Mouse (Mus musculus): ENCODE results near the gene Cep95. TPM values are rescaled to one million over a fixed set of nuclear protein-coding genes. Genes with fewer than 3 reads are reported as not detected.
"Not testable (repeated sequence)": the region's sequence is repeated elsewhere in the genome, so short reads cannot be mapped to it uniquely, and the experiment has no call there.

Cep95 gene
- polyA plus RNA-seq (2015; fragmentation: Nextera tagmentation; extraction: Ambion mirVana): 11.5 and 13.7 TPM in 2 replicates

GRCm38 (mm10) chr11:106788775-106789459 lies at the start of gene Cep95, which contains the start of gene Ddx5:
Gene Cep95, plus strand, starts transcription at chr11:106789252.
Gene Ddx5, minus strand, starts transcription at chr11:106789185.
- Histone ChIP-seq H3K4me3 (peak within 1 kb of the TSS; percentile 96), H3K9ac (peak within 1 kb of the TSS; percentile 99), H3K36me3 (peaks cover 56% of the 10 kb centered on the region), H3K27me3 (replicated peaks) (no peaks in the 10 kb centered on the region), H3K4me1 (peaks cover 39% of the 10 kb centered on the region), H3K9me3 (no peaks in the 10 kb centered on the region), H3K4me2 (peak within 1 kb of the TSS; percentile 93), H3K27ac (replicated peaks) (peak within 1 kb of the TSS; percentile 100)
- ATAC-seq (ENCODE audit: extremely low read depth, insufficient number of reproducible peaks, low FRiP score, low TSS enrichment): peak; percentile 87
- WGBS: under 1% methylated on average over 58 of the region's 58 CpGs

GRCm38 (mm10) chr11:106740724-106741123 lies 48.3 kb upstream of the Cep95 start:
- H3K4me1 ChIP-seq: peaks cover 14% of the 10 kb centered on the region
- H3K27me3 ChIP-seq (replicated peaks); H3K4me3 ChIP-seq; H3K27ac ChIP-seq (replicated peaks); H3K9me3 ChIP-seq; H3K9ac ChIP-seq; H3K36me3 ChIP-seq; ATAC-seq (ENCODE audit: extremely low read depth, insufficient number of reproducible peaks, low FRiP score, low TSS enrichment); H3K4me2 ChIP-seq: not testable (repeated sequence)
- WGBS: 93% methylated on average over 6 of the region's 8 CpGs

- H3K4me2 ChIP-seq: no peak overlapping the region
- peaks cover 2% of the 10 kb centered on the region; the same call in 1 of the 2 replicates for H3K9me3 ChIP-seq
- no peak overlapping the region for H3K4me3 ChIP-seq
- H3K27ac ChIP-seq (replicated peaks): no peak overlapping the region
- no peaks in the 10 kb centered on the region for H3K36me3 ChIP-seq
- H3K4me1 ChIP-seq: peaks cover 14% of the 10 kb centered on the region
- 75% methylated on average over 6 of the region's 6 CpGs for WGBS
- H3K27me3 ChIP-seq (replicated peaks): no peaks in the 10 kb centered on the region
- no peak for ATAC-seq (ENCODE audit: extremely low read depth, insufficient number of reproducible peaks, low FRiP score, low TSS enrichment)
- no peak overlapping the region for H3K9ac ChIP-seq
Observed at GRCm38 (mm10) chr11:106741232-106741631, 47.8 kb upstream of the Cep95 start.

GRCm38 (mm10) chr11:106741826-106742225 lies 47.2 kb upstream of the Cep95 start:
- no peak for ATAC-seq (ENCODE audit: extremely low read depth, insufficient number of reproducible peaks, low FRiP score, low TSS enrichment)
- Histone ChIP-seq H3K4me3 (no peak overlapping the region), H3K27me3 (replicated peaks) (no peaks in the 10 kb centered on the region), H3K36me3 (no peaks in the 10 kb centered on the region), H3K4me1 (peaks cover 9% of the 10 kb centered on the region), H3K9me3 (peaks cover 4% of the 10 kb centered on the region; the same call in 1 of the 2 replicates), H3K27ac (replicated peaks) (no peak overlapping the region), H3K4me2 (no peak overlapping the region), H3K9ac (no peak overlapping the region)
- WGBS: 81% methylated on average over 3 of the region's 3 CpGs

GRCm38 (mm10) chr11:106742388-106742841 lies 46.6 kb upstream of the Cep95 start:
- Histone ChIP-seq H3K9ac (no peak overlapping the region), H3K4me1 (peaks cover 3% of the 10 kb centered on the region), H3K36me3 (no peaks in the 10 kb centered on the region), H3K9me3 (peaks cover 4% of the 10 kb centered on the region; the same call in 1 of the 2 replicates), H3K4me3 (no peak overlapping the region), H3K27ac (replicated peaks) (no peak overlapping the region), H3K4me2 (no peak overlapping the region), H3K27me3 (replicated peaks) (no peaks in the 10 kb centered on the region)
- no peak for ATAC-seq (ENCODE audit: extremely low read depth, insufficient number of reproducible peaks, low FRiP score, low TSS enrichment)
- 34% methylated on average over 6 of the region's 6 CpGs for WGBS

- Histone ChIP-seq H3K9ac (no peak overlapping the region), H3K36me3 (no peaks in the 10 kb centered on the region), H3K4me1 (no peaks in the 10 kb centered on the region), H3K27ac (replicated peaks) (no peak overlapping the region), H3K27me3 (replicated peaks) (no peaks in the 10 kb centered on the region), H3K4me3 (no peak overlapping the region), H3K9me3 (peaks cover 8% of the 10 kb centered on the region; the same call in 1 of the 2 replicates), H3K4me2 (no peak overlapping the region)
- WGBS: 85% methylated on average over 5 of the region's 5 CpGs
- no peak for ATAC-seq (ENCODE audit: extremely low read depth, insufficient number of reproducible peaks, low FRiP score, low TSS enrichment)
Observed at GRCm38 (mm10) chr11:106744949-106745348, 44.1 kb upstream of the Cep95 start.

GRCm38 (mm10) chr11:106749557-106750120 lies 39.4 kb upstream of the Cep95 start:
- not testable (repeated sequence) for H3K4me1 ChIP-seq; H3K27ac ChIP-seq (replicated peaks); H3K9me3 ChIP-seq; H3K27me3 ChIP-seq (replicated peaks); H3K4me2 ChIP-seq; ATAC-seq (ENCODE audit: extremely low read depth, insufficient number of reproducible peaks, low FRiP score, low TSS enrichment); H3K9ac ChIP-seq; H3K36me3 ChIP-seq; H3K4me3 ChIP-seq
- WGBS: 87% methylated on average over 7 of the region's 7 CpGs

GRCm38 (mm10) chr11:106750121-106750751 lies 38.8 kb upstream of the Cep95 start, which contains the start of gene Pecam1:
Gene Pecam1, minus strand, starts transcription at chr11:106750628.
- H3K9me3 ChIP-seq: peaks cover 8% of the 10 kb centered on the region; the same call in 1 of the 2 replicates
- no peaks in the 10 kb centered on the region for H3K36me3 ChIP-seq
- ATAC-seq (ENCODE audit: extremely low read depth, insufficient number of reproducible peaks, low FRiP score, low TSS enrichment): no peak
- no peak within 1 kb of the TSS for H3K9ac ChIP-seq
- H3K4me3 ChIP-seq: no peak within 1 kb of the TSS
- WGBS: 74% methylated on average over 13 of the region's 13 CpGs
- H3K27ac ChIP-seq (replicated peaks): no peak within 1 kb of the TSS
- H3K27me3 ChIP-seq (replicated peaks): no peaks in the 10 kb centered on the region
- H3K4me2 ChIP-seq: no peak within 1 kb of the TSS
- H3K4me1 ChIP-seq: no peaks in the 10 kb centered on the region

GRCm38 (mm10) chr11:106751039-106752018 lies 37.7 kb upstream of the Cep95 start, which contains the start of gene Milr1:
Gene Milr1, plus strand, starts transcription at chr11:106751226.
- no peak within 1 kb of the TSS for H3K4me2 ChIP-seq
- no peaks in the 10 kb centered on the region for H3K36me3 ChIP-seq
- ATAC-seq (ENCODE audit: extremely low read depth, insufficient number of reproducible peaks, low FRiP score, low TSS enrichment): no peak

GRCm38 (mm10) chr11:106752103-106752502 lies 36.9 kb upstream of the Cep95 start:
- 64% methylated on average over 7 of the region's 7 CpGs for WGBS
- Histone ChIP-seq H3K27ac (replicated peaks) (no peak overlapping the region), H3K36me3 (no peaks in the 10 kb centered on the region), H3K4me1 (no peaks in the 10 kb centered on the region), H3K4me2 (no peak overlapping the region), H3K4me3 (no peak overlapping the region), H3K9me3 (0 out of 2 replicates have a peak, but pooled peaks cover 4% of the 10 kb centered on the region), H3K27me3 (replicated peaks) (no peaks in the 10 kb centered on the region), H3K9ac (peak overlapping the region; percentile 21; the same call in 1 of the 2 replicates)
- no peak for ATAC-seq (ENCODE audit: extremely low read depth, insufficient number of reproducible peaks, low FRiP score, low TSS enrichment)

More at GRCm38 (mm10) chr11:106751039-106752018, 37.7 kb upstream of the Cep95 start, which contains the start of gene Milr1:
- Histone ChIP-seq H3K4me1 (no peaks in the 10 kb centered on the region), H3K4me3 (no peak within 1 kb of the TSS), H3K27me3 (replicated peaks) (no peaks in the 10 kb centered on the region), H3K9ac (peak within 1 kb of the TSS; percentile 21; the same call in 1 of the 2 replicates), H3K27ac (replicated peaks) (no peak within 1 kb of the TSS), H3K9me3 (peaks cover 4% of the 10 kb centered on the region; the same call in 1 of the 2 replicates)
- 74% methylated on average over 17 of the region's 17 CpGs for WGBS

All from heart, embryonic 13.5 days (tissue).